28 mouse cellular contexts compared by ENCODE assay signal in genomic region chr12:50451761-50452160, GRCm38 (mm10).
DNase-seq lines count a peak whose midpoint lies in the region; TF ChIP-seq lines count a peak whose summit lies in the region.
"Had no signal": no experiment of that assay in that cellular context is flagged by ENCODE, and none has a peak within 500 bp of the region (broad histone marks: within the 10 kb centered on the region; RNA-seq: fewer than 3 reads in every experiment).

No protein-coding gene starts in this region.

- H3K4me3 ChIP-seq in left cerebral cortex, adult 2 months: no peak overlapping the region
- H3K4me3 ChIP-seq: embryonic facial prominence, embryonic 10.5 days; embryonic facial prominence, embryonic 15.5 days; forebrain, embryonic 12.5 days; hindbrain, embryonic 12.5 days; intestine, embryonic 15.5 days had no signal

- intact Hi-C loops in left cerebral cortex, adult 2 months (cut with DNase I): loop anchor here (5.0 to 10.0 kb wide), 2 partner anchors 86 to 493 kb away; no protein-coding TSS in a partner anchor

- TF ChIP-seq CTCF in left cerebral cortex, adult 2 months (IDR thresholded peaks at IDR 0.05): peak; percentile 13; the same call in 1 of the 2 replicates

- peak; percentile 21 for DNase-seq in layer of hippocampus, adult 11-12 months (ENCODE audit: low spot score)
- DNase-seq in layer of hippocampus, adult 9-10 months (ENCODE audit: low spot score): no peak
- peak; percentile 36 to 45 for DNase-seq in right cerebral cortex, adult 2 months (ENCODE audit: low spot score in 2 of 2)
- no peak for DNase-seq in right cerebral cortex, postnatal 14 days
- no peak for DNase-seq in left cerebral cortex, adult 2 months (ENCODE audit: extremely low spot score in 1 of 2, low spot score in 2 of 2)
- DNase-seq in telencephalon, adult 2 months (ENCODE audit: low read depth, low spot score): peak; percentile 82
- DNase-seq in thymus, postnatal 25 days: no peak
- DNase-seq: adrenal gland, postnatal 25 days; cerebellum, adult 18-20 months; cerebellum, postnatal 14 days; gastrocnemius, postnatal 25 days; heart, adult 11 months; heart, postnatal 36 days; kidney, adult 2 months; kidney, postnatal 36 days; liver; lung, embryonic 14.5 days; lung, postnatal 14 days; midbrain, embryonic 14.5 days; thymus, adult 18-20 months; thymus, postnatal 36 days had no signal

- H3K27ac ChIP-seq in left cerebral cortex, adult 2 months: no peak overlapping the region
- H3K27ac ChIP-seq: embryonic facial prominence, embryonic 10.5 days; embryonic facial prominence, embryonic 15.5 days; forebrain, embryonic 12.5 days; hindbrain, embryonic 12.5 days; hindbrain, postnatal 0 days; intestine, embryonic 15.5 days; liver, embryonic 14.5 days had no signal

Comparison
In these comparisons a context has a peak if more than half of its experiments do, and no peak if none do; other contexts are left out.
1. DNase-seq: peak in layer of hippocampus, adult 11-12 months (single experiment), right cerebral cortex, adult 2 months (2 of 2) and telencephalon, adult 2 months (single experiment); none in layer of hippocampus, adult 9-10 months (single experiment), right cerebral cortex, postnatal 14 days (single experiment), left cerebral cortex, adult 2 months (0 of 2) and thymus, postnatal 25 days (single experiment).